Mouse (Mus musculus): ENCODE measurements around the gene 2010111I01Rik.
"Not testable (repeated sequence)": the region's sequence is repeated elsewhere in the genome, so short reads cannot be mapped to it uniquely, and the experiment has no call there.

The 2010111I01Rik gene

GRCm38 (mm10) chr13:62956776-62957175, 7.9 kb upstream of the 2010111I01Rik start:
- no peak for DNase-seq

- DNase-seq: no peak
Observed at GRCm38 (mm10) chr13:62963358-62963757, 1.3 kb upstream of the 2010111I01Rik start.

GRCm38 (mm10) chr13:62968223-62968622, 3.5 kb downstream of the 2010111I01Rik start:
- peak; percentile 54 to 68 for DNase-seq

- DNase-seq: no peak
Observed at GRCm38 (mm10) chr13:62970515-62971269, 6.0 kb downstream of the 2010111I01Rik start.

- no peak for DNase-seq
Observed at GRCm38 (mm10) chr13:62972403-62972802, 7.7 kb downstream of the 2010111I01Rik start.

- no peak for DNase-seq
Observed at GRCm38 (mm10) chr13:62973111-62973510, 8.4 kb downstream of the 2010111I01Rik start.

- DNase-seq: peak; percentile 51 to 71
Observed at GRCm38 (mm10) chr13:62978104-62978503, 13.4 kb downstream of the 2010111I01Rik start.

- DNase-seq: no peak
Observed at GRCm38 (mm10) chr13:62978784-62979183, 14.1 kb downstream of the 2010111I01Rik start.

- DNase-seq: no peak
Observed at GRCm38 (mm10) chr13:62979215-62979614, 14.5 kb downstream of the 2010111I01Rik start.

GRCm38 (mm10) chr13:62980131-62980530, 15.4 kb downstream of the 2010111I01Rik start:
- peak in 1 of 2 experiments; percentile 39 for DNase-seq

GRCm38 (mm10) chr13:62984485-62984884, 19.8 kb downstream of the 2010111I01Rik start:
- no peak for DNase-seq

- DNase-seq: no peak
Observed at GRCm38 (mm10) chr13:62989891-62990490, 25.3 kb downstream of the 2010111I01Rik start.

GRCm38 (mm10) chr13:62993543-62994477, 29.1 kb downstream of the 2010111I01Rik start:
- DNase-seq: no peak

- no peak for DNase-seq
Observed at GRCm38 (mm10) chr13:62996767-62997166, 32.1 kb downstream of the 2010111I01Rik start.

- not testable (repeated sequence) for DNase-seq
Observed at GRCm38 (mm10) chr13:63007491-63007890, 42.8 kb downstream of the 2010111I01Rik start.

- no peak for DNase-seq
Observed at GRCm38 (mm10) chr13:63010345-63011090, 45.8 kb downstream of the 2010111I01Rik start.

GRCm38 (mm10) chr13:63014353-63014752, 49.7 kb downstream of the 2010111I01Rik start:
- no peak for DNase-seq

- DNase-seq: no peak
Observed at GRCm38 (mm10) chr13:63015362-63015761, 50.7 kb downstream of the 2010111I01Rik start.

GRCm38 (mm10) chr13:63016056-63016455, 51.4 kb downstream of the 2010111I01Rik start:
- DNase-seq: no peak

- DNase-seq: no peak
Observed at GRCm38 (mm10) chr13:63023243-63024217, 58.8 kb downstream of the 2010111I01Rik start.

GRCm38 (mm10) chr13:63030023-63030422, 65.3 kb downstream of the 2010111I01Rik start:
- DNase-seq: no peak
